Mouse (Mus musculus) stomach, embryonic 16.5 days (tissue): ENCODE measurements around the gene Mcm6. TPM values are rescaled to one million over a fixed set of nuclear protein-coding genes. Genes with fewer than 3 reads are reported as not detected.

ENCODE experiments used
- ATAC-seq: fragments of 200-750 bp; cut with Nextera tagmentation; 2 replicates; pipeline ENCODE4 v1.8.0; 2017; ENCODE audit warnings: moderate number of reproducible peaks, moderate TSS enrichment; ENCODE audit not compliant: insufficient read depth, low FRiP score
- H3K27ac ChIP-seq: fragments of 300-500 bp; sonication (generic); 2 replicates; pipeline ENCODE4 v1.5.1; 2014; ENCODE audit warnings: low read length
- H3K27me3 ChIP-seq: fragments of 300-500 bp; sonication (generic); 2 replicates; pipeline ENCODE4 v1.6.1; 2014; ENCODE audit warnings: low read length, control low read depth, mixed read lengths; ENCODE audit not compliant: control insufficient read depth, insufficient read depth
- H3K36me3 ChIP-seq: fragments of 300-500 bp; sonication (generic); 2 replicates; pipeline ENCODE4 v1.6.1; 2014; ENCODE audit warnings: low read length; ENCODE audit not compliant: control insufficient read depth, insufficient read depth
- H3K4me1 ChIP-seq: fragments of 300-500 bp; sonication (generic); 2 replicates; pipeline ENCODE4 v1.6.1; 2014; ENCODE audit warnings: low read length, control low read depth, mixed read lengths; ENCODE audit not compliant: control insufficient read depth, insufficient read depth
- H3K4me2 ChIP-seq: fragments of 300-500 bp; sonication (generic); 2 replicates; pipeline ENCODE4 v1.6.1; 2014; ENCODE audit warnings: low read depth, low read length, mixed read lengths
- H3K4me3 ChIP-seq: fragments of 300-500 bp; sonication (generic); replicated peaks from 2 replicates; pipeline ENCODE4 v1.5.1; 2014; ENCODE audit warnings: mild to moderate bottlenecking, low read length
- H3K9ac ChIP-seq: fragments of 300-500 bp; sonication (generic); 2 replicates; pipeline ENCODE4 v1.6.1; 2014; ENCODE audit warnings: low read length
- H3K9me3 ChIP-seq: fragments of 300-500 bp; sonication (generic); replicated peaks from 2 replicates; pipeline ENCODE4 v1.6.1; 2016; ENCODE audit warnings: low read length, control low read depth; ENCODE audit not compliant: control insufficient read depth
- WGBS: fragments of 180-500 bp; shearing (Covaris S2); extraction: QIAGEN DNeasy Blood & Tissue Kit; methylation state at CpG from one replicate; pipeline ENCODE4 v1.1.7; 2014; 5-methylcytosine and 5-hydroxymethylcytosine counted together
- polyA plus RNA-seq: library from polyadenylated mRNA; unstranded; fragments of >200 nt; fragmentation: Nextera tagmentation; extraction: Ambion mirVana; gene quantifications from 2 replicates; pipeline ENCODE4 v1.2.1, GENCODE M21; 2015

The Mcm6 gene
- polyA plus RNA-seq, 1 experiment from 2014 or later = 200 TPM

DNA sequence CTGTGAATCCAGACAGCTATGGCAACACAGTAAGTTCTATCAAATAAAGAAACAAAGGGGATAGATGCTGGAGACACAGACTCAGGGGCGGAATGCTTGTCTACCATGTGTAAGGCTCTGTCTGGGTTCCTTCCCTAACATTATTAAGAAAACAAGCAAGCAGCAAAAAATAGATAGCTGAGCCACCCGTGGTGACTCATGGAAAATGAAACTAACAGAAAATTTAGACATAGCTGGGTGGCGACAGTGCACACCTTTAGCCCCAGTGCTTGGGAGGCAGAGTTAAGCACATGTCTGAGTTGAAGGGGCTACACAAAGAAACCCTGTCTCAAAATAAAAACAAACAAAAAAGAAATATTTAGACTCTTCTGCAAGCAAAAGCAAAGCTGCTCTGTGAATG lies 2.0 kb downstream of the Mcm6 start:
- Histone ChIP-seq H3K27me3 (no peaks in the 10 kb centered on the region), H3K36me3 (peaks cover 16% of the 10 kb centered on the region; the same call in 1 of the 2 replicates), H3K27ac (peak overlapping the region; percentile 47), H3K9ac (peak overlapping the region; percentile 24), H3K4me1 (peaks cover 26% of the 10 kb centered on the region; the same call in 1 of the 2 replicates), H3K4me3 (peak overlapping the region; percentile 82), H3K9me3 (no peaks in the 10 kb centered on the region), H3K4me2 (peak overlapping the region; percentile 55)
- WGBS = 38% methylated on average over 3 of the region's 3 CpGs
- no peak for ATAC-seq

DNA sequence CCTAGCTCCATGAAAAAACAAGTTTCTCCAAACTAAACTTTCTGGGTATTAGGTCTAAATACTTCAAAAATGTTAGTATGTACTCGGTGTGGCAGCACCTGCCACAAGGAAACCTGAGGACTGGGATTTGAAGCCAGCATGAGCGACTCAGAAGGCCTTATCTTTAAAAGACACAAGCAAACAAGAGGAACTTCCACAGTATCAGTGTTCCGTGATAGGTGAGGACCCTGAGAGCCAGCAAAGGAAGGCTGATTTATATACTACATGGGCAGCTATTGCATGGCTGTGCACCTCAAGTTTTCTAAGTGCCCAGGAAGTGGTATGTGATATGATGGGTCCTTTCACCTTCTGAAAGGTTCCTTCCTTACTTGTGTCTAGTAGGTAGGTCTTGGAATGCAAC lies 6.4 kb downstream of the Mcm6 start:
- Histone ChIP-seq H3K27ac (no peak overlapping the region), H3K4me2 (no peak overlapping the region), H3K27me3 (no peaks in the 10 kb centered on the region), H3K36me3 (peaks cover 27% of the 10 kb centered on the region), H3K4me1 (peaks cover 13% of the 10 kb centered on the region; the same call in 1 of the 2 replicates), H3K9me3 (no peaks in the 10 kb centered on the region), H3K4me3 (no peak overlapping the region), H3K9ac (no peak overlapping the region)
- no peak for ATAC-seq
- 72% methylated on average over 3 of the region's 3 CpGs for WGBS

DNA sequence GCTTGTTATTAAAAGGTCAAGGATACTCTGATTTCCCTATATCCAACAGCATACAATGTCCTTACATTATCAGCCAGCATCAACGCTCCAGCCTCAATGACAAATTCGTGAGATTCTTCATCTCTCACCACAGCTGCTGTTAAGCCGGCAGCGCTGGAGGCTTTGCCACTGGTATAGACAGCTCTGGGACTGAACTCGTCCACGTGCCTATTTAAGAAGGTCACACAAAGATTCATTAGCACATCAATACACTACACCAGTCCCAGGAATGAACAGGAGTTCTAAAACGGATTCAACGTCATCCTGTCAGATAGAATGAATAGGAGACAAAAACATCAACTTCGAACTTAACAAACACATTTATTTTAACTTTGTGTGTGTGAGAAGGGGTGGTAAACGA lies 15.2 kb downstream of the Mcm6 start:
- Histone ChIP-seq H3K9ac (no peak overlapping the region), H3K4me1 (no peaks in the 10 kb centered on the region), H3K27me3 (no peaks in the 10 kb centered on the region), H3K27ac (no peak overlapping the region), H3K4me2 (no peak overlapping the region), H3K9me3 (no peaks in the 10 kb centered on the region), H3K36me3 (peaks cover 24% of the 10 kb centered on the region), H3K4me3 (no peak overlapping the region)
- ATAC-seq = no peak
- 87% methylated on average over 10 of the region's 10 CpGs for WGBS

DNA sequence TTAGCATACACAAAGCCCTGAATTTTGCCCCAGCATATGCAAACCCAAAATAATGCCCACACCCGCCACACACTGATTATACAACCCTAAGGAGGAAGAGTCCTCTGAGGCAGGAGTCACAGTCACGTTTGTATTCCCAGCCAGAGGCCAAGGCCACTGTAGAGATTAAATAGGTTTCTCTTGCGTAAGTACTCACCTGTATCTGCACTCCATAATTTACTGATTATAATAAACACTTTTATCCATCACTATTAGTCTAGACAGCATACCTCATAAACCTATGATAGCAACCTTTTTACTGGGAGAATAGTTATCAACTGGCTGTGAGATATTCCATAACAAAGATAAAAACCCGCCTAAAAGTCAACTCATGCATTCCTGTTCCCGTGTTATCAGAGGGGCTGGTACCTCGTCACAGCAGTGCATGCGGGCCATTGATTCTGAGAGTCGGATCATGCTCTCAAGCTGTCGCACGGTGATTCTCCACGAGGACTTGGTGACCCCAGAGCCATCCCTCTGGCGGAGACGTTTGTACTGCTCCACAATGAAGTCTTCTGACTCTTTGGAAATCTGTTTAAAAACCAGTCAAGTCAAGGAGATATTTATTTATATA lies 21.6 kb downstream of the Mcm6 start:
- no peak overlapping the region for H3K27ac ChIP-seq
- H3K9ac ChIP-seq = no peak overlapping the region
- no peaks in the 10 kb centered on the region for H3K9me3 ChIP-seq
- no peak for ATAC-seq
- no peak overlapping the region for H3K4me3 ChIP-seq
- H3K4me2 ChIP-seq = no peak overlapping the region
- WGBS = 80% methylated on average over 13 of the region's 13 CpGs
- H3K4me1 ChIP-seq = no peaks in the 10 kb centered on the region
- H3K27me3 ChIP-seq = no peaks in the 10 kb centered on the region
- peaks cover 39% of the 10 kb centered on the region for H3K36me3 ChIP-seq

DNA sequence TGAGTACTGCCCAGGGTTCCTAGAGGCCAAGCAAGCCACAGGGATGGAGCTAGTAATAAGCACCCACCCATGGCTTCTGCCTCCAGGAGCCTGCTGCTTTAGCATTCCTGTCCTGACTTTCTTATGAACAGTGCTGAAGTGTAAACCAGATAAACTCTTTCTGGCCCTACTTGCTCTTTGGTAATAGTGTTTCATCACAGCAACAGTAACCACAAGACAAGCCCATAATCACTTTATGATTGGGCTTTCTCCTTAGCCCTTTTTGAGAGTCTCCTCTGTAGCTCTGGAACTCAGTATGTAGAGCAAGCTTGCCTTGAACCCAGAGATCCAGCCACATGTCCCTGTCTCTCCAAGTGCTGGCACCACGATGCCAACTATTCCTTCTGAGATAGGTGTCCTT lies 29.2 kb downstream of the Mcm6 start:
- Histone ChIP-seq H3K4me3 (no peak overlapping the region), H3K9me3 (no peaks in the 10 kb centered on the region)

DNA sequence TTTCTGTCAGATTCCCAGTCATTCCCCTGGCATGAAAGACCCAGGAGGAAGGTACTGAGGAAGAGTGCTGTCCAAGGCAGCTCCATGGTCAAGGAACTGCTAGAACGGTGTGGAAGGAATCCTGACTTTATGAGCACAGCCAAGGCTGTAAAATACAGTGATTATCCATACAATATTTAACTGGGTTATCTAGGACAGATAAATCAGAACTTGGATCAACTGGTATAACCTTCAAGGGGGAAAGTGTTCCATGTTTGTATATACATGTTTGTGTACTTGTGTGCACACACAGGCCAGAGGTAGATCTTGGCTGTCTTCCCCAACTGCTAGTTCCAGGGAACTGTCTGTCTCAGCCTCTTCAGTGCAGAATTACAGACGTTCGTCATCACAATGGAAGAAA lies 31.2 kb downstream of the Mcm6 start, which contains the start of gene Lct:
Lct (minus strand) TSS at position 101 of the 400 bp plus-strand sequence.
- no peak for ATAC-seq
- H3K9ac ChIP-seq = no peak within 1 kb of the TSS
- no peaks in the 10 kb centered on the region for H3K4me1 ChIP-seq
- H3K4me3 ChIP-seq = no peak within 1 kb of the TSS
- H3K9me3 ChIP-seq = no peaks in the 10 kb centered on the region
- H3K27me3 ChIP-seq = no peaks in the 10 kb centered on the region
- H3K27ac ChIP-seq = no peak within 1 kb of the TSS
- no peak within 1 kb of the TSS for H3K4me2 ChIP-seq
- H3K36me3 ChIP-seq = peaks cover 20% of the 10 kb centered on the region
- WGBS = 74% methylated on average over 3 of the region's 3 CpGs

More for the DNA sequence above, 29.2 kb downstream of the Mcm6 start:
- no peak for ATAC-seq
- no peaks in the 10 kb centered on the region for H3K27me3 ChIP-seq
- H3K36me3 ChIP-seq = peaks cover 34% of the 10 kb centered on the region
- H3K4me2 ChIP-seq = no peak overlapping the region
- 91% methylated on average over 1 of the region's 1 CpGs for WGBS
- H3K9ac ChIP-seq = no peak overlapping the region
- no peak overlapping the region for H3K27ac ChIP-seq
- H3K4me1 ChIP-seq = no peaks in the 10 kb centered on the region

DNA sequence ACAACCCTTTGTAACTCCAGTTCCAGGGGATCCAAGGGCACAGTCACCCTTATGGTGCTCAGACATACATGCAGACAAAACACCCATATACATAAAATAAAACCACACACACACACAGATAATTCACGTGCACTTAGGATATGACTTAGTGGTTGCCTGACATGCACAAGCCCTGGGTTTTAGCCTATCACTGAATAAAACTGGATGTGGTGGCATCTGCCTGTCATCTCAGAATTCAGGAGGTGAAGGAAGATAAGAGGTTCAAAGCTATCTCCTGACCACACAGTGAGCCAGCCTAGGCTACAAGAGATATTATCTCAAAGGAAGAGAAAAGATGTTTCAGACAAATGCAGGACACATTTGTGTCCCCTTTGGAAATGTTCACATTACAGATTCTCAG lies 32.3 kb downstream of the Mcm6 start:
- no peak for ATAC-seq
- WGBS = 89% methylated on average over 1 of the region's 1 CpGs
- Histone ChIP-seq H3K4me1 (no peaks in the 10 kb centered on the region), H3K27me3 (no peaks in the 10 kb centered on the region), H3K27ac (no peak overlapping the region), H3K9me3 (no peaks in the 10 kb centered on the region), H3K9ac (no peak overlapping the region), H3K4me2 (no peak overlapping the region), H3K4me3 (no peak overlapping the region), H3K36me3 (peaks cover 14% of the 10 kb centered on the region)

DNA sequence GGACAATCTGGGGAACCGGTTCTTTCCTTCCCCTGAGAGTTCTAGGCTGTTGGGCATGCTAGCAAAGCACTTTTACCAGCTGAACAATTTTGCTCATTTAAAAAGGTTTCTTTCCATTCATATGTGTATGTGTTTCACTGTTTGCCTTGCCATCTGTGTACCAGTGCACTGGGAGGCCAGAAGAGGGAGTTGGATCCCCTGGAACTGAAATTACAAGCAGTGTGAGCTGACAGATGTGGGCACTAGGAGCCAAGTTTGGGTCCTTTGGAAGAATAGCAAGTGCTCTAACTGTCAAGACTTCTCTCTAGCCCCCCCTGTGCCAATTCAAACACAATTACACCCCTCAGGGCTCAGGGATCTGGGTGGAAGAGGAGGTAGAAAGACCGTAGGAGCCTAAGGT lies 34.7 kb downstream of the Mcm6 start:
- H3K4me3 ChIP-seq = no peak overlapping the region
- no peaks in the 10 kb centered on the region for H3K9me3 ChIP-seq
- H3K27me3 ChIP-seq = no peaks in the 10 kb centered on the region
- H3K9ac ChIP-seq = no peak overlapping the region
- no peak for ATAC-seq
- no peaks in the 10 kb centered on the region for H3K36me3 ChIP-seq
- H3K4me1 ChIP-seq = no peaks in the 10 kb centered on the region
- no peak overlapping the region for H3K27ac ChIP-seq
- 81% methylated on average over 2 of the region's 2 CpGs for WGBS
- H3K4me2 ChIP-seq = no peak overlapping the region

DNA sequence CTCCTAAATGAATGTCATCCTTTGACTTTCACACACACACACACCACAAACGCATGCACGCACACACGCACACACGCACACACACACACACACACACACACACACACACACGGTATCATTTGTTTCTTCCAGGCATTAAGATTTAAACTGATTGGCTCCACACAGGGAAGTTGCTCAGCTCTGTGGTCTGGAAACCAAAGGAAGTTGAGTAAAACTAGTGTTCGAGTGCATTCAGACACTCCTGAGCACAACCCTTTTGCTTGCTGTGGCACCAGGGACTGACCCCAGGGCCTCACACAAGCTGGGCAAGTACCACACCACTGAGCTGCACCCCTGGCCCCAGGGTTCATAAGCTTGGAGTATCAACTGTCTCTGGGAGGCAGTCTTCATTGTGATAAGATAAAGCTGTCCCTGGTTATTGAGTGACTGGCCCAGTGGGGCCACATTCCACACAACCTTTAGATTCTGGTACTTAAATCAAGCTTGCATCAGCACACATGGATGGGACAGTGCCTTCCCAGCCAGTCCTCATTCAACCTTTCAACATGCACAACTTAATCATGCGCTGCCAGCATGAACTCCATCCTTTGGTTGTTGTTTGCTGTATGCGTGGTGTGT lies 36.3 kb downstream of the Mcm6 start:
- Histone ChIP-seq H3K4me2 (no peak overlapping the region), H3K4me3 (no peak overlapping the region), H3K4me1 (no peaks in the 10 kb centered on the region), H3K27ac (no peak overlapping the region), H3K9me3 (no peaks in the 10 kb centered on the region), H3K9ac (no peak overlapping the region), H3K27me3 (no peaks in the 10 kb centered on the region), H3K36me3 (no peaks in the 10 kb centered on the region)
- ATAC-seq = no peak
- 79% methylated on average over 8 of the region's 8 CpGs for WGBS
